Mouse (Mus musculus): ENCODE results near the gene Ccdc85c.

Gene Ccdc85c

DNA sequence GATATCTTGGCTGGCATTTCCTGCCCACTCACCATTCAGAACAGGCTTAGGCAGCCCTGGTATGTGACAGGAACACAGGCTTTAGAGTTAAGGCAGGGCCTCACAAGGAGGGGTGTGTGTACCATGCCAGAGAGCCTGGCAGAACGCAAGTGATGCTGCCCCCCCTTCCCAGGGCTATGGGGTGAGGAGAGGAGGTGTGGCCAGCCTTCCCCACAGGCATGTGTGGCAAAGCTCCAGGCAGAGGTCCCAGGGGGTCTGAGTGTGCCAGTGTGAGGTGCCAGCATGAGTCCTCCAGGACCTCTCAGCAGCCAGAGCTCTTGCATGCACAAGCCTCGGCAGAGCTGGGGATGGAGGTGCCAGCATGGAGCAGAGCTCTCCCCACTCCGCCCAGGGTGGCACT lies 19.4 kb upstream of the Ccdc85c start:
- DNase-seq (ENCODE audit: low read depth, low spot score): no peak

DNA sequence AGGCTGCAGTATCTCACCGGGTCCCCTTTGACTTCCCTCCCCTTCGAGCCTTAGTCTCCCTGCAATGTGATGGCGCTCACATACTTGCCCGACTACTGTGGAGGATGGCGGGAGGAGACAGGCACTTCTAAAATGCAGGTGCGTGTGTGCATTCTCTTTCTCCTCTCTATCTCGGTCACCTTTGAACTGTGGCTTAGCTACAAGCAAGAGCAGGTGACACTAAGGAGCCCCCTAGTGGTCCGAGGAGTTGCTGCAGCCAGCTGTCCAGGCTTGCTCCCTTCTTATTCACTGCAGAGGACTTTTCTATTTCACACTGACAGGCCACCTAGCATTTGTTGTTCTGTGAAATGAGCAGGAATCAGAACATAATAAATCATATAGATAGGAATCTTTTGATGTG lies 17.7 kb upstream of the Ccdc85c start:
- peak; percentile 76 for DNase-seq (ENCODE audit: low read depth, low spot score)

DNA sequence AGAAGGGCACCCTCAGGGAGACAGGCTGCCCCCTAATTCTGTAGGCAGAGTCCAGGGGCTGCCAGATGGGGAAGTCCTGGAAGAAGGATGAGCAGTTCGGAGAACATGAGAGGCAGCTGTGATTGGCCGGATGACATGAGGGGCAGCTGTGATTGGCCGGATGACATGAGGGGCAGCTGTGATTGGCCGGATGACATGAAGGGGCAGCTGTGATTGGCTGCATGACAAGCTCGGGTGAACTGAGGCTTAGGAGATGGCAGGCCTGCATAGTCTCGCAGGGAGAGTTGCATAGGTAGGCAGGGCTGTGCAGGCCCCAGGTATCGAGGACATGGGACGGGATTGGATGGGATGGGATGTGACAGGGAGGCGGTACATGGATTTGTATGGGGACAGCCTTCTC lies 17.2 kb upstream of the Ccdc85c start:
- peak; percentile 58 for DNase-seq (ENCODE audit: low read depth, low spot score)

- DNase-seq (ENCODE audit: low read depth, low spot score): no peak
These were observed 13.1 kb upstream of the Ccdc85c start for GRCm38 (mm10) chr12:108288127-108288880.

GRCm38 (mm10) chr12:108287011-108287410 lies 11.8 kb upstream of the Ccdc85c start:
- no peak for DNase-seq (ENCODE audit: low read depth, low spot score)

DNA sequence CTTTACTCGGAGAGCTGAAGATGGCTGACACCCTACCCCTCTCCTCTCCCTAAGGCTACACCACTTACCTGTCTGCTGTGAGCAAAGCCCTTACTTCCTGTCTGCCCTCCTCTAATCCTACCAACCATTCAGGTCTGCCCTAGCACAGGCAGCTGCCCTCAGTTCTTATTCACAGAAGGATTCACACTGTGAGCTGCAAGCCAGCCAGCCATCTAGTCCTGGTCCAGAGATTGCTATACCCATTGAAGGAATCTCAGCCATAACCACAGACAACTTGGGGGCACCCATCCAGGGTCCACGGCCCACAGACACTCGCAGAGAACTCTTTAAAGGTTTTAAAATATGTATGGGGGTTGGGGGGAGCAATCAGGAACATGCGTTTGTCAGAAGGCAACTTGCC lies 11.2 kb upstream of the Ccdc85c start:
- no peak for DNase-seq (ENCODE audit: low read depth, low spot score)

DNA sequence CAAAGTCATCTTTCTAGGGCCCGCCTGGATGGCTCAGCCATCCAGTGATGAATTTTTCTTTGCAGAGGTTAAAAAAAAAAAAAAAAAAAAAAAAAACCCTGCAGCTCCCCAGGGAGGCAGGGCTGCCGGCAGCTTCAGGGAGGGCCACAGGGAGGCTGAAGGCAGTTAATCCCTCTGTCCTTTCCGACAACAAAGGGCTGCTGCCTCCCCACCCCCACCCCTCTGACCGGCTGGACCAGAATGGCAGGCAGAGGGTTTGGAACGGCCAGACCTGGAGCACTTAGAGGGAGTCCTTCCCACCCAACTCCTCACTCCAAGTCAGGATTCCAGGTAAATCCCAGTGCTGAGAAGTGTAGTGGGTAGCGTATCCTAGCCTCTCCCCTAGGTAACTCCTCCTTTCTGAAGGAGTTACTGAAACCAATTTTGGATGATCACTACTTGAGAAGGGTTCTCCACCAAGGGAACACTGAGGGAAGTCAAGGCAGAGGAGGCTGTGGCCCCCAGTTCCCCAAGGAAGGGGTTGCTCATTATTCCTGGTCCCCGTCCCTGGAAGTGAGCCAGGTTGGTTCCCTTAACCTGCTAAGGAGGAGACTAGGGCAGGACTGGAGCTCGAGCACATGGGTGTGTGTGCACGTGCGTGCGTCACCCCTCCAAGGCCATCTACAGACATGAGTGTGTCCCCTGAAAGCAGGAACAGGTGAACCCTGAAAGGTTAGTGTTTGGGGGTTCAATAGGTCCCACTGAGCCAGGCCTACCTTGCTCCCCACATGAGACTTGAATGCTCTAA lies 10.2 kb upstream of the Ccdc85c start:
- no peak for DNase-seq (ENCODE audit: low read depth, low spot score)

DNA sequence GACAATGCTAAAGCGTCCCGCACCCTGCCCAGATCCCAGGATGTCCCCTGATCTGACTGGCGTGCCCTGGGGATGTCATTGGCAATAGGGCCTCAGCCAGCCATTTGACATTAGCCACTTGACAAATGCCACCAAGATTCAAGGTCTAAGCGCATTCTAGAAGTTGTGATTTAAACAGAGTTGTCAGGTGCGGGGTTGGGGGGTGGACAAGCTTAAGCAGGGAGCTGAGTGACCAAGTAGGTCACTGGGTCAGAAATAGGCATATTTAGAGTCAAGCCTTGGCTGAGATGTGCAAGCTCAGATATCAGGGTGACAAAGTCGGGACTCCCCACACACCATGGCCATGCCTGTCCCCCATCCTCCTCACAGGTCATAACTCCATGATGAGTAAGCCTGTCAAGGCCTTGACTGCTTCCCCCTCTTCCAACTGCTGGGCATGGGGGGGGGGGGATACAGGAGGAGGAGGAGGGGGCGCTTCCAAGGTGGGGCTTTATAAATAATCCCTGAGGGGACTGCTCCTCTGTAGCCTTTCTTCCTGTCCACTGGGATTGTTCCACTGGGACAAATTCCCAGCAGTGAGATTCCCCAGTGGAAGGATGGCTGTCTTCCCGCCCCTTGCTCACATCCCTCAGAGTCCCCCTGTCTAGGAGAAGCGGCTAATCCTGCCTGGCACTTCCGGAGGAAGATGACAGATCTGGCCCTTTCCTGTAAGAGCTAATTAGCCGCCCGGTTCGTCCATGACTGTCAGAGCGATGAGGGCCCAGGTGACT lies 9.4 kb upstream of the Ccdc85c start:
- no peak for DNase-seq (ENCODE audit: low read depth, low spot score)

DNA sequence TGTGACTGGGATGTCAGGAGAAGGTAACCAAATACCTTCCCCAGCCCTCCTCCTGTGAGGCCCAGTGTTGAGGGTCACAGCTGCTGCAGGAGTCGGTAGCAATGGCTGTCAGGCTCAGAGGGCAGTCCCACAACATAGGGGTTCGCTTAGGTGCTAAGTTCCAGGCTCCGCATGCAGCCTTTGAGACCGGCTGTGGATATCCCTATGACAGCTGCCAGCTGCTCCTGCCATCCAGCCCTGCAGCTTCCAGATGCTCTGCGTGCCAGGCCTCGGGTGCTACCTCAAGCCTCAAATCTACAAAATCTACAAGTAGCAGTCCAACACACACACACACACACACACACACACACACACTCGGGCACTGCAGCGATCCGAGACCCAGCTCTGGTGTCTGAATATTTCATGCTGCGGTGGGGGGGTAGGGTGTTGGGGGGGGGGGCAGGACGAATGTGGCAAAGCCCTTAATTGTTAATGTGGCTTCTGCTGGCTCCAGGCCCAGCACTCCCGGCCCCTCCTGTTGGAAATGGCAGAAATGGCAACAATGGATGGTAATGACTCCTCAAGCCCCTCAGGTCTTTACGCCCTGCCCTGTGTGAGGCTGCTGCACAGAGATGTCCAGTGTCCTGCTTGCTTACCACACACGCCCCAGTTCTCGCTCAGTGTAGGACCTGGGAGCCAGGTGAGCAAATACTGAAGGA lies 3.1 kb upstream of the Ccdc85c start:
- DNase-seq (ENCODE audit: low read depth, low spot score): no peak

GRCm38 (mm10) chr12:108277341-108277841 lies 2.2 kb upstream of the Ccdc85c start:
- no peak for DNase-seq (ENCODE audit: low read depth, low spot score)

- DNase-seq (ENCODE audit: low read depth, low spot score): no peak
These were observed 946 bp upstream of the Ccdc85c start for GRCm38 (mm10) chr12:108275920-108276822.

GRCm38 (mm10) chr12:108275508-108275890 lies 274 bp upstream of the Ccdc85c start:
- DNase-seq (ENCODE audit: low read depth, low spot score): no peak

DNA sequence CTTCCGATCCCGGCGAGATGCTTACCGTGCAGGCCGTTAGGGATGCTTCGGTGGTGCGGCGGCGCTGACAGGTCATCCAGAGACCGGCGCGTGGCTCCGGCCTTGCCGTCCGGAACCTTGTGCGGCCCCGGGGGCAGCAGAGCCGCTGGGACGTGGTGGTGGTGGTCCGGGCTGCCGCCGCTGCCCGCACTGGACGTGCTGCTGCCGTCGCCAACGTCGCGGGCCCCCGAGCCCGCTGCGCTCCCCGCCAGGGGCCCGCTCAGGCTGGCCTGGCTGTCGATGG lies 971 bp downstream of the Ccdc85c start:
- DNase-seq (ENCODE audit: low read depth, low spot score): no peak

DNA sequence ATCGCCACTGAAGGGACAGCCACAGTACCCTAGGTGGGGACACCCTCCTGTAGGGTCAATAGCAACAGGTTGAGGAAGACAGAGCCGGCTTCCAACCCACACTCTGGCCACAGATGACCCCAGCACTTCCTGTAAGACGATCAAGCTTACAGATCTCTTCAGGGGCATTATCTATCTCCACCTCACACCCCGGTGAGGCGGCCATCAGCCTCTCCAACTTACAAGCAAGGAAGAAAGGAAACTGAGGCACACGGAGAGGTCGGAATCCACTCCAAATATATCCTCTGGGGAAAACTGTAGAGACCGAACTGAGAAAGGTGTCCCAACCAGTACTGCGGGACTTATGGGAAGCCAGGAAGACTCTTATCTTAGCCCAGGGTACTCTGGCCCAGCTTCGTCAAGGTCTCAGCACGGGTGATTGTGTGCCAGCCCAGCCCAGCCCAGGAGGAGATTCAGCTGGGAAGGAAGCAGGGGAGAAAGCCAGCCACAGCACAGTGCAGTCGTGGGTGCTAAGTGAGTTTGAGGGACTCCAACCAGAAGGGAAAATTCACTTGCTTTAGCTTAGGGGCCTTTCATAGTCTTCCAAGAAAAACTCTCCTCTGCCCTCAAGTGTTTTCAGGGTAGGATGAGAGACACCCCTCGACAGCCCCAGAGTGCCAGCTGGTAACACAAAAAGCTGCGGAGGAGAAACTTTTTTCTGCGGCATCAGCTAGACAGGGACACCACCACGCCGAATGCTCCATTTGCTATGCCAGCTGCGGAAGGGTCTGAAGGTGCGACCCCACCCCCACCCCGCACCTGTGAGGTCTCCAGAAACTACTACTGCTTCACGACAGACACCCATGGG lies 1.5 kb downstream of the Ccdc85c start:
- DNase-seq (ENCODE audit: low read depth, low spot score): no peak

- DNase-seq (ENCODE audit: low read depth, low spot score): no peak
These were observed 3.0 kb downstream of the Ccdc85c start for GRCm38 (mm10) chr12:108272143-108272635.

- no peak for DNase-seq (ENCODE audit: low read depth, low spot score)
These were observed 3.7 kb downstream of the Ccdc85c start for GRCm38 (mm10) chr12:108271351-108272142.

- no peak for DNase-seq (ENCODE audit: low read depth, low spot score)
These were observed 4.8 kb downstream of the Ccdc85c start for GRCm38 (mm10) chr12:108270240-108270919.

- DNase-seq (ENCODE audit: low read depth, low spot score): no peak
These were observed 5.5 kb downstream of the Ccdc85c start for GRCm38 (mm10) chr12:108269699-108270098.
